Comparison of ENCODE assay signal across 8 mouse cellular contexts in the genomic region with DNA sequence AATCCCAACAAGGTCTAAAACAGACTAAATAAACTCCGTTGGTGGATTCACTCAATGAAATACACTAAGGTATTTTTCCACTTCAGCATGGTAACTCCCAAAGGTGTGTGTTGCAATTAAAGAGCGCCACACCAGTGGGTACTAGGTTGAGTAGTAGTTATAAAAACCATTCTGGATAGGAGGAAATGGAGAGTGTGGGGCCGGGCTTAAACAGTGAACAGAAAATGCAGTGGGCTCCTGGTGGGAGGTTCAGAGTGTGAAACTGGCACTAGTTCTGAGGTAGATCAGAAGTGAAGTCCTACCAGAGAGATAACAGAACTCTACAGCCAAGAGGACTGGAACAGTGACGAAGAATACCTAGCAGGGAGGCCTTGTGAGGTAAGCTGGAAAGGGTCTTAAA. TPM values are rescaled to one million over a fixed set of nuclear protein-coding genes. Genes with fewer than 3 reads are reported as not detected.
DNase-seq lines count a peak whose midpoint lies in the region; ATAC-seq and TF ChIP-seq lines count a peak whose summit lies in the region.

No protein-coding gene starts in this region.

- peak overlapping the region; percentile 81 for H3K9ac ChIP-seq in heart, embryonic 13.5 days
- H3K9ac ChIP-seq in hindbrain, embryonic 12.5 days, result peak overlapping the region; percentile 95
- H3K9ac ChIP-seq in midbrain, embryonic 11.5 days (ENCODE audit: low read length), result peak overlapping the region; percentile 48

- 77% methylated on average over 4 of the region's 4 CpGs for WGBS in heart, embryonic 13.5 days
- 79% methylated on average over 4 of the region's 4 CpGs for WGBS in hindbrain, embryonic 12.5 days
- WGBS in midbrain, embryonic 11.5 days, result 80% methylated on average over 4 of the region's 4 CpGs

- peaks cover 18% of the 10 kb centered on the region for H3K4me1 ChIP-seq in heart, embryonic 13.5 days
- peaks cover 8% of the 10 kb centered on the region for H3K4me1 ChIP-seq in bone marrow macrophage, adult 2 months (ENCODE audit: control insufficient read depth, insufficient read depth, low read length)
- peaks cover 16% of the 10 kb centered on the region for H3K4me1 ChIP-seq in hindbrain, embryonic 12.5 days
- peaks cover 12% of the 10 kb centered on the region for H3K4me1 ChIP-seq in midbrain, embryonic 11.5 days (ENCODE audit: control insufficient read depth, insufficient read depth, low read length)

- TF ChIP-seq CTCF in bone marrow macrophage, adult 2 months (IDR thresholded peaks at IDR 0.05; ENCODE audit: low read depth, low read length), result no peak

- peaks cover 56% of the 10 kb centered on the region for H3K36me3 ChIP-seq in heart, embryonic 13.5 days
- H3K36me3 ChIP-seq in hindbrain, embryonic 12.5 days, result peaks cover 32% of the 10 kb centered on the region
- peaks cover 2% of the 10 kb centered on the region for H3K36me3 ChIP-seq in midbrain, embryonic 11.5 days (ENCODE audit: control insufficient read depth, insufficient read depth, low read length)

- H3K4me3 ChIP-seq in heart, embryonic 13.5 days, result peak overlapping the region; percentile 93
- peak overlapping the region; percentile 73 for H3K4me3 ChIP-seq in bone marrow macrophage, adult 2 months (ENCODE audit: insufficient read depth, low read length)
- H3K4me3 ChIP-seq in hindbrain, embryonic 12.5 days, result peak overlapping the region; percentile 77; the same call in 1 of the 2 replicates
- no peak overlapping the region for H3K4me3 ChIP-seq in midbrain, embryonic 11.5 days (ENCODE audit: low read depth, low read length)

- TF ChIP-seq POLR2A in bone marrow macrophage, adult 2 months (IDR thresholded peaks at IDR 0.05; ENCODE audit: borderline replicate concordance, low read depth, low read length), result no peak

- DNase-seq in heart, adult 8-10 months (ENCODE audit: low spot score), result no peak
- peak; percentile 83 for DNase-seq in midbrain, embryonic 11.5 days (ENCODE audit: low spot score, missing footprints)
- DNase-seq in B cell, adult 2 months, result no peak
- DNase-seq in retina, embryonic 14.5 days (ENCODE audit: low spot score), result no peak
- no peak for DNase-seq in spleen, postnatal 14 days (ENCODE audit: low spot score in 2 of 2)

- H3K9me3 ChIP-seq in heart, embryonic 13.5 days, result no peaks in the 10 kb centered on the region
- no peaks in the 10 kb centered on the region for H3K9me3 ChIP-seq in hindbrain, embryonic 12.5 days (replicated peaks)
- no peaks in the 10 kb centered on the region for H3K9me3 ChIP-seq in midbrain, embryonic 11.5 days (ENCODE audit: control insufficient read depth, low read length)

- H3K27ac ChIP-seq in heart, embryonic 13.5 days (replicated peaks), result peak overlapping the region; percentile 97
- H3K27ac ChIP-seq in bone marrow macrophage, adult 2 months (ENCODE audit: insufficient read depth, low read depth, low read length), result peak overlapping the region; percentile 74
- peak overlapping the region; percentile 90; the same call in 1 of the 2 replicates for H3K27ac ChIP-seq in hindbrain, embryonic 12.5 days
- peak overlapping the region; percentile 15 for H3K27ac ChIP-seq in midbrain, embryonic 11.5 days (ENCODE audit: low read depth, low read length)

- peak overlapping the region; percentile 87 for H3K4me2 ChIP-seq in heart, embryonic 13.5 days
- H3K4me2 ChIP-seq in hindbrain, embryonic 12.5 days (replicated peaks), result peak overlapping the region; percentile 65
- peak overlapping the region; percentile 43; the same call in 1 of the 2 replicates for H3K4me2 ChIP-seq in midbrain, embryonic 11.5 days

- no peaks in the 10 kb centered on the region for H3K27me3 ChIP-seq in heart, embryonic 13.5 days (replicated peaks)
- no peaks in the 10 kb centered on the region for H3K27me3 ChIP-seq in hindbrain, embryonic 12.5 days
- H3K27me3 ChIP-seq in midbrain, embryonic 11.5 days (ENCODE audit: control insufficient read depth, insufficient read depth, low read length), result no peaks in the 10 kb centered on the region

- ATAC-seq in heart, embryonic 13.5 days (ENCODE audit: extremely low read depth, insufficient number of reproducible peaks, low FRiP score, low TSS enrichment), result no peak
- no peak for ATAC-seq in hindbrain, embryonic 12.5 days (ENCODE audit: low FRiP score)
- ATAC-seq in midbrain, embryonic 11.5 days (ENCODE audit: low FRiP score), result no peak

RNA-seq across cellular contexts. Expression of a gene that starts 0.9 kb away (rescaled TPM):
- 97.0 and 105 TPM in 2 replicates for polyA plus RNA-seq in heart, embryonic 13.5 days (2015; fragmentation: Nextera tagmentation; extraction: Ambion mirVana)
- total RNA-seq in heart, adult 8-10 months (2022), result 10 to 100 TPM; 51.7 to 66.2 (median 62.3) TPM
- 110 and 112 TPM in 2 replicates for polyA plus RNA-seq in bone marrow macrophage, adult 2 months (2012; ENCODE audit: insufficient read depth, insufficient read length, missing spikeins)
- 85.7 and 86.3 TPM in 2 replicates for polyA plus RNA-seq in hindbrain, embryonic 12.5 days (2016; fragmentation: Nextera tagmentation; extraction: Ambion mirVana)
- polyA plus RNA-seq in midbrain, embryonic 11.5 days (2014; fragmentation: Nextera tagmentation; extraction: Ambion mirVana), result 80.3 and 87.9 TPM in 2 replicates

RNA-seq across cellular contexts. Expression of a gene that starts 14.2 kb away (rescaled TPM):
- 7.6 and 8.3 TPM in 2 replicates for polyA plus RNA-seq in heart, embryonic 13.5 days (2015; fragmentation: Nextera tagmentation; extraction: Ambion mirVana)
- total RNA-seq in heart, adult 8-10 months (2022), result 10 to 100 TPM in 3 of 4 experiments, 1 to 10 TPM in 1; 7.6 to 19.1 (median 16.9) TPM
- 14.5 and 15.5 TPM in 2 replicates for polyA plus RNA-seq in bone marrow macrophage, adult 2 months (2012; ENCODE audit: insufficient read depth, insufficient read length, missing spikeins)
- polyA plus RNA-seq in hindbrain, embryonic 12.5 days (2016; fragmentation: Nextera tagmentation; extraction: Ambion mirVana), result 5.6 and 6.0 TPM in 2 replicates
- polyA plus RNA-seq in midbrain, embryonic 11.5 days (2014; fragmentation: Nextera tagmentation; extraction: Ambion mirVana), result 3.9 and 5.2 TPM in 2 replicates

RNA-seq across cellular contexts. Expression of a gene that starts 30.7 kb away (rescaled TPM):
- not detected in 2 replicates for polyA plus RNA-seq in heart, embryonic 13.5 days (2015; fragmentation: Nextera tagmentation; extraction: Ambion mirVana)
- under 1 TPM in 2 of 4 experiments, not detected in 2; 0.37 to 0.44 TPM for total RNA-seq in heart, adult 8-10 months (2022)
- polyA plus RNA-seq in bone marrow macrophage, adult 2 months (2012; ENCODE audit: insufficient read depth, insufficient read length, missing spikeins), result not detected in 2 replicates
- polyA plus RNA-seq in hindbrain, embryonic 12.5 days (2016; fragmentation: Nextera tagmentation; extraction: Ambion mirVana), result not detected in 2 replicates
- not detected in 2 replicates for polyA plus RNA-seq in midbrain, embryonic 11.5 days (2014; fragmentation: Nextera tagmentation; extraction: Ambion mirVana)

Comparison
In these comparisons a context has a peak if more than half of its experiments do, and no peak if none do; other contexts are left out.
1. H3K27ac ChIP-seq: peak in every context shown above with its lines; median percentile 97 in heart, embryonic 13.5 days; 90 in hindbrain, embryonic 12.5 days; 74 in bone marrow macrophage, adult 2 months; 15 in midbrain, embryonic 11.5 days.